In genomic region chr9:111481011-111481410, GRCm38 (mm10) we compare ENCODE assay signal across 19 mouse cellular contexts. TPM values are rescaled to one million over a fixed set of nuclear protein-coding genes. Genes with fewer than 3 reads are reported as not detected.
DNase-seq lines count a peak whose midpoint lies in the region; ATAC-seq and TF ChIP-seq lines count a peak whose summit lies in the region.
"Had no signal": no experiment of that assay in that cellular context is flagged by ENCODE, and none has a peak within 500 bp of the region (broad histone marks: within the 10 kb centered on the region; RNA-seq: fewer than 3 reads in every experiment).

No protein-coding gene starts in this region.

- DNase-seq in heart, adult 11 months = peak; percentile 37
- no peak for DNase-seq in heart, adult 18-20 months
- DNase-seq in layer of hippocampus, adult 2 months (ENCODE audit: low spot score in 2 of 2) = peak; percentile 52 to 53
- DNase-seq in layer of hippocampus, adult 8-10 months (ENCODE audit: low spot score in 2 of 2) = no peak
- DNase-seq: adrenal gland, adult 2 months; adrenal gland, postnatal 10 days; adrenal gland, postnatal 25 days; cerebellum, adult 11-12 months; cerebellum, adult 2 months; cerebellum, adult 9-10 months; cerebellum, postnatal 10 days; cerebellum, postnatal 25 days; forebrain, postnatal 0 days had no signal

- ATAC-seq in megakaryocyte-erythroid progenitor cell, adult 5-6 weeks (replicated peaks; ENCODE audit: low FRiP score, low TSS enrichment, poor library complexity, severe bottlenecking) = no peak
- ATAC-seq: forebrain, embryonic 14.5 days; forebrain, postnatal 0 days had no signal

- H3K27ac ChIP-seq in layer of hippocampus, adult 2 months = peak overlapping the region; percentile 32; the same call in 1 of the 2 replicates
- H3K27ac ChIP-seq: embryonic facial prominence, embryonic 10.5 days; embryonic facial prominence, embryonic 12.5 days; forebrain, embryonic 12.5 days had no signal

- no peak overlapping the region for H3K4me3 ChIP-seq in layer of hippocampus, adult 2 months
- H3K4me3 ChIP-seq: embryonic facial prominence, embryonic 10.5 days; embryonic facial prominence, embryonic 12.5 days; forebrain, embryonic 12.5 days had no signal

- no peak for TF ChIP-seq CTCF in layer of hippocampus, adult 2 months (conservative IDR thresholded peaks at IDR 0.05)

RNA-seq across cellular contexts. Expression of gene Dclk3, which starts 42.1 kb away (rescaled TPM):
- total RNA-seq in heart, adult 18-20 months (2021) = under 1 TPM; 0.07 to 0.36 TPM
- total RNA-seq in layer of hippocampus, adult 2 months (2021) = 10 to 100 TPM; 14.4 to 19.3 TPM
- total RNA-seq in layer of hippocampus, adult 8-10 months (2022) = 10 to 100 TPM; 13.6 to 17.0 (median 14.9) TPM
- total RNA-seq in megakaryocyte-erythroid progenitor cell, adult 5-6 weeks (2014; fragmentation: Nextera tagmentation) = not detected in 2 replicates
- not detected in 2 replicates for total RNA-seq in megakaryocyte-erythroid progenitor cell, adult 5-6 weeks (2017)
- total RNA-seq: MEL had no signal

Comparison
In these comparisons a context has a peak if more than half of its experiments do, and no peak if none do; other contexts are left out.
1. DNase-seq: peak in heart, adult 11 months (single experiment) and layer of hippocampus, adult 2 months (2 of 2); none in heart, adult 18-20 months (0 of 2) and layer of hippocampus, adult 8-10 months (0 of 2).
2. RNA of gene Dclk3, which starts 42.1 kb away (total RNA-seq): 14.4 to 19.3 TPM in layer of hippocampus, adult 2 months and 13.6 to 17.0 TPM in layer of hippocampus, adult 8-10 months; 0.07 to 0.36 TPM in heart, adult 18-20 months and not detected in megakaryocyte-erythroid progenitor cell, adult 5-6 weeks; every median in the first group is over 10 times any median in the second.